Mouse (Mus musculus) kidney, postnatal 0 days (tissue): ENCODE results near the gene Urah. TPM values are rescaled to one million over a fixed set of nuclear protein-coding genes. Genes with fewer than 3 reads are reported as not detected.

Experiments
- ATAC-seq: fragments of 200-750 bp; cut with Nextera tagmentation; replicated peaks from 2 replicates; pipeline ENCODE4 v1.8.0; 2017; ENCODE audit warnings: low read depth, moderate number of reproducible peaks, moderate TSS enrichment, moderate library complexity; ENCODE audit not compliant: low FRiP score
- DNase-seq: peaks from one replicate; pipeline ENCODE4 v3.0.0-alpha.2; 2016; ENCODE audit warnings: low spot score
- H3K27ac ChIP-seq: fragments of 300-500 bp; sonication (generic); 2 replicates; pipeline ENCODE4 v1.5.1; 2014; ENCODE audit warnings: mild to moderate bottlenecking
- H3K27me3 ChIP-seq: fragments of 300-500 bp; sonication (generic); 2 replicates; pipeline ENCODE4 v1.6.1; 2014; ENCODE audit warnings: low read length, mixed read lengths; ENCODE audit not compliant: insufficient read depth
- H3K36me3 ChIP-seq: fragments of 300-500 bp; sonication (generic); 2 replicates; pipeline ENCODE4 v1.6.1; 2014; ENCODE audit warnings: low read length, mixed read lengths; ENCODE audit not compliant: insufficient read depth
- H3K4me1 ChIP-seq: fragments of 300-500 bp; sonication (generic); replicated peaks from 2 replicates; pipeline ENCODE4 v1.6.1; 2014; ENCODE audit warnings: antibody characterized with exemption, low read length, mixed read lengths; ENCODE audit not compliant: insufficient read depth
- H3K4me2 ChIP-seq: fragments of 300-500 bp; sonication (generic); 2 replicates; pipeline ENCODE4 v1.6.1; 2014; ENCODE audit warnings: mild to moderate bottlenecking, low read length, moderate library complexity, mixed read lengths
- H3K4me3 ChIP-seq: fragments of 300-500 bp; sonication (generic); replicated peaks from 2 replicates; pipeline ENCODE4 v1.5.1; 2014; ENCODE audit warnings: low read depth, low read length
- H3K9ac ChIP-seq: fragments of 300-500 bp; sonication (generic); 2 replicates; pipeline ENCODE4 v1.6.1; 2014; ENCODE audit warnings: low read depth, low read length
- H3K9me3 ChIP-seq: fragments of 300-500 bp; sonication (generic); replicated peaks from 2 replicates; pipeline ENCODE4 v1.6.1; 2016; ENCODE audit warnings: low read length, inconsistent platforms, mixed read lengths
- CTCF ChIP-seq: IDR thresholded peaks from 2 replicates; pipeline ENCODE4 v1.5.1; 2016; ENCODE audit warnings: antibody characterized with exemption, low read depth, mild to moderate bottlenecking, moderate library complexity
- WGBS: fragments of 180-500 bp; shearing (Covaris S2); extraction: QIAGEN DNeasy Blood & Tissue Kit; methylation state at CpG from one replicate; pipeline ENCODE4 v1.1.7; 2014; 5-methylcytosine and 5-hydroxymethylcytosine counted together
- polyA plus RNA-seq: library from polyadenylated mRNA; unstranded; fragments of >200 nt; fragmentation: Nextera tagmentation; extraction: Ambion mirVana; gene quantifications from 2 replicates; pipeline ENCODE4 v1.2.1, GENCODE M21; 2015

Urah gene
- polyA plus RNA-seq, 1 experiment from 2014 or later, result 1.1 TPM

GRCm38 (mm10) chr7:140802629-140803028, 32.2 kb upstream of the Urah start:
- Histone ChIP-seq H3K4me3 (no peak overlapping the region), H3K9me3 (no peaks in the 10 kb centered on the region), H3K36me3 (no peaks in the 10 kb centered on the region), H3K27me3 (no peaks in the 10 kb centered on the region), H3K9ac (no peak overlapping the region), H3K27ac (no peak overlapping the region), H3K4me1 (no peaks in the 10 kb centered on the region), H3K4me2 (no peak overlapping the region)
- DNase-seq (peak; percentile 17), ATAC-seq (0 out of 2 replicates have a peak, but pooled peaks have one; percentile 52)
- 19% methylated on average over 6 of the region's 6 CpGs for WGBS
- no peak for TF ChIP-seq CTCF

- Histone ChIP-seq H3K4me3 (no peak overlapping the region), H3K4me2 (no peak overlapping the region), H3K27ac (no peak overlapping the region), H3K27me3 (no peaks in the 10 kb centered on the region), H3K36me3 (no peaks in the 10 kb centered on the region), H3K4me1 (no peaks in the 10 kb centered on the region), H3K9me3 (no peaks in the 10 kb centered on the region), H3K9ac (no peak overlapping the region)
- no peak for ATAC-seq
- DNase-seq, result peak; percentile 47
- WGBS, result 25% methylated on average over 1 of the region's 1 CpGs
- TF ChIP-seq CTCF, result peak; percentile 73
These were observed 29.1 kb upstream of the Urah start for GRCm38 (mm10) chr7:140805704-140806103.

- DNase-seq, result no peak
- Histone ChIP-seq H3K4me1 (no peaks in the 10 kb centered on the region), H3K27ac (no peak overlapping the region), H3K4me2 (no peak overlapping the region), H3K27me3 (no peaks in the 10 kb centered on the region), H3K36me3 (0 out of 2 replicates have a peak, but pooled peaks cover 3% of the 10 kb centered on the region), H3K9me3 (no peaks in the 10 kb centered on the region), H3K9ac (no peak overlapping the region), H3K4me3 (no peak overlapping the region)
- no peak for ATAC-seq
- 90% methylated on average over 6 of the region's 6 CpGs for WGBS
- peak; percentile 40 for TF ChIP-seq CTCF
These were observed 24.3 kb upstream of the Urah start for GRCm38 (mm10) chr7:140810496-140810895.

GRCm38 (mm10) chr7:140811714-140812113, 23.1 kb upstream of the Urah start:
- H3K4me2 ChIP-seq, result no peak overlapping the region
- DNase-seq (no peak), ATAC-seq (no peak)
- H3K27ac ChIP-seq, result no peak overlapping the region
- H3K4me3 ChIP-seq, result no peak overlapping the region
- TF ChIP-seq CTCF, result no peak
- H3K36me3 ChIP-seq, result 0 out of 2 replicates have a peak, but pooled peaks cover 3% of the 10 kb centered on the region
- H3K9me3 ChIP-seq, result no peaks in the 10 kb centered on the region
- H3K4me1 ChIP-seq, result no peaks in the 10 kb centered on the region
- 77% methylated on average over 13 of the region's 13 CpGs for WGBS
- H3K9ac ChIP-seq, result no peak overlapping the region
- no peaks in the 10 kb centered on the region for H3K27me3 ChIP-seq

GRCm38 (mm10) chr7:140812850-140813249, 22.0 kb upstream of the Urah start:
- Histone ChIP-seq H3K4me3 (no peak overlapping the region), H3K27me3 (no peaks in the 10 kb centered on the region), H3K9me3 (no peaks in the 10 kb centered on the region), H3K27ac (no peak overlapping the region), H3K9ac (no peak overlapping the region), H3K4me1 (no peaks in the 10 kb centered on the region), H3K36me3 (0 out of 2 replicates have a peak, but pooled peaks cover 3% of the 10 kb centered on the region), H3K4me2 (no peak overlapping the region)
- DNase-seq, result no peak
- no peak for TF ChIP-seq CTCF
- no peak for ATAC-seq
- 84% methylated on average over 12 of the region's 12 CpGs for WGBS

GRCm38 (mm10) chr7:140820173-140820572, 14.6 kb upstream of the Urah start:
- 72% methylated on average over 4 of the region's 4 CpGs for WGBS
- ATAC-seq, result no peak
- DNase-seq, result no peak
- H3K27ac ChIP-seq, result no peak overlapping the region
- H3K27me3 ChIP-seq, result no peaks in the 10 kb centered on the region
- H3K9me3 ChIP-seq, result no peaks in the 10 kb centered on the region
- H3K4me1 ChIP-seq, result no peaks in the 10 kb centered on the region
- no peak overlapping the region for H3K4me3 ChIP-seq
- H3K36me3 ChIP-seq, result no peaks in the 10 kb centered on the region
- no peak for TF ChIP-seq CTCF
- H3K9ac ChIP-seq, result no peak overlapping the region
- H3K4me2 ChIP-seq, result no peak overlapping the region

GRCm38 (mm10) chr7:140821305-140821652, 13.5 kb upstream of the Urah start:
- Histone ChIP-seq H3K4me2 (peak overlapping the region; percentile 73), H3K9me3 (no peaks in the 10 kb centered on the region), H3K27me3 (no peaks in the 10 kb centered on the region), H3K4me1 (no peaks in the 10 kb centered on the region), H3K9ac (0 out of 2 replicates have a peak overlapping the region, but pooled peaks have one; percentile 32), H3K4me3 (peak overlapping the region; percentile 40), H3K36me3 (no peaks in the 10 kb centered on the region), H3K27ac (no peak overlapping the region)
- ATAC-seq (no peak), DNase-seq (no peak)
- TF ChIP-seq CTCF, result no peak
- WGBS, result 54% methylated on average over 5 of the region's 5 CpGs
